Mouse (Mus musculus) bone marrow, adult 2 months (tissue): ENCODE data around the gene Rspry1.

Experiments
- CTCF ChIP-seq: fragments of 200-500 bp; IDR thresholded peaks from 2 replicates; pipeline ENCODE4 v1.5.1; 2011; ENCODE audit warnings: low read length, control low read depth; ENCODE audit not compliant: control insufficient read depth, insufficient read depth
- POLR2A ChIP-seq: fragments of 200-500 bp; IDR thresholded peaks from 2 replicates; pipeline ENCODE4 v1.6.1; 2011; ENCODE audit warnings: low read depth, mild to moderate bottlenecking, control low read depth, low read length, borderline replicate concordance; ENCODE audit not compliant: control insufficient read depth

GRCm38 (mm10) chr8:94645202-94645601 is 43.5 kb downstream of the Rspry1 start:
- no peak for TF ChIP-seq CTCF
- no peak for TF ChIP-seq POLR2A
